Mouse (Mus musculus) embryonic stem cell, embryonic (primary cell): Measurements from ENCODE around the gene Ndufs2.

ENCODE experiments used
- CTCF ChIA-PET, 4 experiments: fragments of 300-600 bp in 2 of 4; fragments of 350-600 bp in 2 of 4; sonication (Branson Sonifier 250); formaldehyde crosslinking; loops; one replicate each; lab custom pipeline; 2022; ENCODE audit warnings: inconsistent platforms in 2 of 4; lab: Charles Lee
- POLR2A ChIA-PET, 4 experiments: fragments of 300-600 bp in 2 of 4; fragments of 350-600 bp in 2 of 4; sonication (Branson Sonifier 250); formaldehyde crosslinking; loops; one replicate each; lab custom pipeline; 2022; ENCODE audit warnings: antibody characterized with exemption in 4 of 4, inconsistent platforms in 1 of 4; lab: Charles Lee

The Ndufs2 gene

GRCm38 (mm10) chr1:171232800-171233730, 18.1 kb downstream of the Ndufs2 start:
- POLR2A ChIA-PET: interaction anchor here in 3 of 4 experiments (0.7 to 2.9 kb wide), 9 partner anchors 8 to 144 kb away, joined by 3 to 7 read pairs (median 3); partner anchors contain the start of gene Apoa2 (in 1 of the 3)
- CTCF ChIA-PET: interaction anchor here in 1 of 4 experiments (1.1 to 2.7 kb wide), 2 partner anchors 8 to 12 kb away, joined by 3 to 8 read pairs; partner anchors contain the start of gene Apoa2

DNA sequence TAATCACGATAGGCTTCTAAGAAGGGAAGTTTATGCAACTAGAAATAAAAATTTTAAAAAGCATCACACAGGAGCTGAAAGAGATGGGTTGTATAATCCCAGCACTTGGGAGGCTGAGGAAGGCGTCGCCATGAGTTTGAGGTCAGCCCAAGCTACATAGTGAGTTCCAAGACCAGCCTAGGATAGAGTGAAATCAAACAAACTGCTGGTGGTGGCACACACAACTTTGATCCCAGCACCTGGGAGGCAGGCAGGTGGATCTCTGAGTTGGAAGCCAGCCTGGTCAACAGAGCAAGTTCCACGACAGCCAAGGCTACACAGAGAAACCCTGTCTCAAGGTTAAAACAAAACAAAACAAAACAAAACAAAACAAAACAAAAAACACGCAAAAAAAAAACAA, 18.8 kb downstream of the Ndufs2 start:
- ChIA-PET POLR2A (interaction anchor here in 2 of 4 experiments (0.8 to 2.9 kb wide), 5 partner anchors 10 to 77 kb away, joined by 3 to 7 read pairs (median 4); no protein-coding TSS in a partner anchor), CTCF (interaction anchor here in 2 of 4 experiments (0.5 to 2.7 kb wide), 2 partner anchors 9 to 12 kb away, joined by 3 to 8 read pairs; no protein-coding TSS in a partner anchor)

GRCm38 (mm10) chr1:171231844-171232243, 19.3 kb downstream of the Ndufs2 start:
- ChIA-PET CTCF (interaction anchor here in 3 of 4 experiments (0.5 to 2.7 kb wide), 3 partner anchors 9 to 225 kb away, joined by 3 to 8 read pairs (median 3); no protein-coding TSS in a partner anchor), POLR2A (interaction anchor here in 2 of 4 experiments (0.7 to 2.9 kb wide), 6 partner anchors 10 to 83 kb away, joined by 3 to 7 read pairs (median 4); partner anchors contain the start of gene Tomm40l (in 1 of the 2))

DNA sequence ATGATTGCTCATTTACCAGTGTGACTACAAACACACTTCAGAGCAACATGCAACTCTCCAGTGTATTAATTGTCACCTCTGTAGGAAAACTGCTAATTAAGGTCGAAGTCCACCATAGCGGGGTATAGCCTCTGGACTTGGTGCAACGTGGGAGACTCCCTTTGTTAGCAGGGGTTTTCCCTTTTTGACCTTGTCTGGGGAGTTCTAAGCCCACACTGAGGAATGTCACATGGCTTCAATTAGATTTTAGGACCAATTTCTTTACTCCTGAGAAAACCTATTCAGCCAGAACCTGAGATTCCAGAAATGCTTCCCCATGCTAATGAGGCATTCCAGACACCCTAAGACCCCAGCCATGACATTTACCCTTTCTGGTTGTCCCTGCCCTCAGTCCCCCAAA, 21.0 kb downstream of the Ndufs2 start:
- POLR2A ChIA-PET: interaction anchor here in 2 of 4 experiments (0.9 to 1.9 kb wide), 6 partner anchors 8 to 51 kb away, joined by 3 to 5 read pairs (median 4); partner anchors contain the start of gene Ppox (in 1 of the 2)
- CTCF ChIA-PET: interaction anchor here in 2 of 4 experiments (0.7 to 2.5 kb wide), 3 partner anchors 8 to 9 kb away, joined by 3 to 13 read pairs (median 7); no protein-coding TSS in a partner anchor

GRCm38 (mm10) chr1:171229750-171230149, 21.4 kb downstream of the Ndufs2 start:
- ChIA-PET CTCF (interaction anchor here in 2 of 4 experiments (0.9 to 2.5 kb wide), 3 partner anchors 9 kb away, joined by 3 to 13 read pairs (median 7); no protein-coding TSS in a partner anchor), POLR2A (interaction anchor here in 3 of 4 experiments (0.5 to 1.9 kb wide), 6 partner anchors 9 to 51 kb away, joined by 3 to 5 read pairs (median 4); partner anchors contain the start of genes Pcp4l1 (in 1 of the 3) and Ppox (in 1 of the 3))

GRCm38 (mm10) chr1:171227879-171228278, 23.3 kb downstream of the Ndufs2 start:
- POLR2A ChIA-PET: interaction anchor here (0.7 to 1.2 kb wide), 5 partner anchors 10 to 348 kb away, joined by 3 to 5 read pairs (median 3); partner anchors contain the start of gene Klhdc9 (in 1 of the 4)
- CTCF ChIA-PET: interaction anchor here in 3 of 4 experiments (0.7 to 1.2 kb wide), 4 partner anchors 10 to 97 kb away, joined by 3 to 4 read pairs (median 4); partner anchors contain the start of gene Ndufs2 (in 1 of the 3)

- ChIA-PET POLR2A (interaction anchor here in 2 of 4 experiments (0.7 to 0.9 kb wide), 2 partner anchors 12 to 135 kb away, joined by 4 read pairs; no protein-coding TSS in a partner anchor), CTCF (interaction anchor here in 1 of 4 experiments (1.2 to 1.6 kb wide), 2 partner anchors 9 to 12 kb away, joined by 3 read pairs; no protein-coding TSS in a partner anchor)
Measured at GRCm38 (mm10) chr1:171226780-171227179, 24.4 kb downstream of the Ndufs2 start.

- CTCF ChIA-PET: interaction anchor here in 2 of 4 experiments (0.5 to 1.6 kb wide), 3 partner anchors 9 to 38 kb away, joined by 3 read pairs; partner anchors contain the start of gene Fcer1g (in 1 of the 2)
- POLR2A ChIA-PET: interaction anchor here in 3 of 4 experiments (0.6 to 1.1 kb wide), 6 partner anchors 9 to 111 kb away, joined by 3 to 5 read pairs (median 3); partner anchors contain the start of genes B4galt3 (in 1 of the 3), Cfap126 (in 1 of the 3) and Ppox (in 1 of the 3)
Measured at GRCm38 (mm10) chr1:171224857-171225256, 26.3 kb downstream of the Ndufs2 start, which contains the start of gene Apoa2. Gene Apoa2, plus strand, starts transcription at chr1:171225054.

DNA sequence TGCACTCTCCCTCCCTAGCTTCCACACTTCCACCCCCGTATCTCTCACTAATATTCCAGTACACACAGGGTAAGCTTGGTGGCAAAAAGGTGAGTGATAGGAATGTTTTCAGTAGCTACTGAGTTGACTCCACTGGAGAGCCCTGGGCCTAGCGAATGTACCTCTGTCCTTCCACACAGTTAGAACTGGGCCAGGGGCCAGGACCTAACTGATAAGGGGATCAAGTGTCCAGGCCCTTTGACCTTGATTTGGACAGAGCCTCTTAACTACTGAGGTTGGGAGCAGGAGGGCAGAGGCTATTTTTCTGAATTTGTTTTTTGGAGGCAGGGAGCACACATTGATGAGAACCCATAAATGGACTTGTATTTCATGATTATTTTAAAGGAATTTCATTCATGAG, 27.4 kb downstream of the Ndufs2 start:
- POLR2A ChIA-PET: no interaction called here

GRCm38 (mm10) chr1:171223168-171223567, 28.0 kb downstream of the Ndufs2 start:
- ChIA-PET CTCF (interaction anchor here in 3 of 4 experiments (0.6 to 3.0 kb wide), 6 partner anchors 9 to 86 kb away, joined by 3 to 18 read pairs (median 4); partner anchors contain the start of gene Ppox (in 1 of the 3)), POLR2A (interaction anchor here in 1 of 4 experiments (0.6 kb wide), 1 partner anchor 162 kb away, joined by 5 read pairs; no protein-coding TSS in a partner anchor)

More for the DNA sequence above, 27.4 kb downstream of the Ndufs2 start:
- CTCF ChIA-PET: interaction anchor here in 1 of 4 experiments (2.0 kb wide), 1 partner anchor 15 kb away, joined by 4 read pairs; no protein-coding TSS in a partner anchor

DNA sequence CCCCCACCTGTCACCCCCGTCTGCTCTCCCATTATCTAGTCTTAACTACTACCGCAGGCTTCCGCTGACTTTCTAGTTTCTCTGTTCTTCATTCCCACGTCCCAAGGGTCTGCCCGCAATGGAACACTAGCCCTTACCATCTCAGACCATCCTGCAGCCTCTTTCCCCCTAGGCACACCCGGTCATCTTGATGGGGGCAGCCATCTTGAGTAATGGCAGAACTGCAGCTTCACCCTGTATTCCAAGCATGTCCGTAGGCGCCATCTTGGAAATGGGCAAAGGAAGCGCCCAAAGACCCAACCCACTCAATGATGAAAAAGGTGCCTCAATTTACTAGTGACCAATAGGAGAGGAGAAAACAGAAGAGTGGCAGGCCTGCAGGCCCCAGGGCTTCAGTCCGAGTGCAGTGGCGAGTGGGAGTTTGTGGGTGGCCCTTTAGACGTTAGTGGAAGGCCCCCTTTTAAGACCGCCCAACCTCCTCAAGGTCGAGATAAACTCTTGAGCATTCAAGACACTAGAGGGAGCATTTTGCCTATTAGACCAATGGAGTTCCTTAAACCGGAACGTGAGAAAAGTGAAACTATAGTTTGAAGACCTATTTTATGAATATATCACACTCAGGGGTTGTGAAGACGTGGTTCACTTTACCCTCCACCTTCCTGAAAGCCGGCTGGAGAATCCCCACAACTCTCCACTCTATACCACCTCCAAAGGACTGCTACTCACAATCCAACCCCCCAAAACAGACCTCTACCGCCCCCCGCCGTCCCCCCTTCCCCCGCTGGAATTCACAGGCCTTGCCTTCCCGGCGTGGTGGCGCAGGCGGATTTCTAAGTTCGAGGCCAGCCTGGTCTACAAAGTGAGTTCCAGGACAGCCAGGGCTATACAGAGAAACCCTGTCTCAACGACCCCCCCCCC, 28.7 kb downstream of the Ndufs2 start, which contains the start of gene Tomm40l:
TSS of gene Tomm40l (minus strand) at position 277 of the 918 bp plus-strand sequence.
- ChIA-PET CTCF (interaction anchor here in 3 of 4 experiments (0.6 to 3.0 kb wide), 28 partner anchors 9 to 342 kb away, joined by 3 to 22 read pairs (median 5); partner anchors contain the start of genes Ndufs2 (in 1 of the 3), Nr1i3 (in 1 of the 3), Pcp4l1 (in 1 of the 3) and Ppox (in 1 of the 3)), POLR2A (interaction anchor here in 3 of 4 experiments (0.6 to 3.4 kb wide), 25 partner anchors 9 to 280 kb away, joined by 3 to 24 read pairs (median 5); partner anchors contain the start of genes B4galt3 (in 2 of the 3), Pcp4l1 (in 2 of the 3), Ppox (in 2 of the 3) and Alyref2 (in 1 of the 3))

DNA sequence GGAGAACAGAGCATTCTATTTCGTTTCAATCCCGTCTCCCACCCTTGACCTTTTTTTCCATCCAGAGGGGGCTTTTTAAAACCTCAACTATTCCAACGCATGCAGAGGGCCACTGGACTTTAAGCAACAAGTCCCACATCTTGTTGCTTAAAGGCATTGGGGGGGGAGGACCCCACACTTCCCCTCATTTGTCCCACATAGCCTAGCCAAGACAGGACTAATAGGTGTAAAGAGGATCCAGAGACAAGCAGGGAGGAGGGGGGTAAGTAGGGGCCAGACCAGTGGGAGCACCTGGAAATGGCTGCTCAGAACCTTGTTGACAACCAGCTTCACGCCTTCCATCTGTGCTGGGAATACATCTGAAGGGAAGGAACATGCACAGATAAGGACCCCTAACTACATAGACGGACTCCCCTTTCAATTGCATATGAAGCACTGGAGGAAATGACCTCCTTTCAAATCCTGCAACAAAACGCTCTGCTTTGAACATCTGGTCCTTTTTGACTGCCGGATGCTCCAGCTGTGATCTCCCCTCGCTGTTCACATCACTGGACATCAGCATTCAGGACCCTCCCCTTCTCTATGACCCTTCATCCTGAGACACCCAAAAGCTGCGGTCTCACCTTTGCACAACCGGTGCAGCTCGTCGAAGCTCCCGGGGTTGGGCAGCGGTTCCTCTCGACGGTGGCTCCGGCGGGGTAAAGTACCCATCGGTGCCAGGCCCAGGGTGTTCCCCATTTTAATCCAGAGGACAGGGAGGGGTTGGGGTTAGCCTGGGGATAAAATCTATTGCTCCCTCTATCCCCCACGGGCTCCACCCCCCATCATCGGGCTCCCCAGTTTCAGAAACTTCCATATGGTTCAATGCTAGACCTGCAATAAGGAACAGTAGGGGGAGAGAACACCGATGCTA, 29.7 kb downstream of the Ndufs2 start:
- ChIA-PET POLR2A (interaction anchor here in 3 of 4 experiments (0.6 to 3.4 kb wide), 49 partner anchors 8 to 525 kb away, joined by 3 to 24 read pairs (median 4); partner anchors contain the start of genes Cfap126 (in 3 of the 3), Pcp4l1 (in 3 of the 3), B4galt3 (in 2 of the 3) and Fcer1g (in 2 of the 3)), CTCF (interaction anchor here (0.5 to 3.0 kb wide), 85 partner anchors 8 to 343 kb away, joined by 3 to 22 read pairs (median 4); partner anchors contain the start of genes Pcp4l1 (in 3 of the 4), B4galt3 (in 2 of the 4), Ndufs2 (in 2 of the 4) and Ppox (in 2 of the 4))

GRCm38 (mm10) chr1:171220871-171221270, 30.3 kb downstream of the Ndufs2 start:
- ChIA-PET POLR2A (interaction anchor here in 3 of 4 experiments (0.6 to 3.4 kb wide), 47 partner anchors 9 to 524 kb away, joined by 3 to 24 read pairs (median 4); partner anchors contain the start of genes Cfap126 (in 3 of the 3), Fcer1g (in 2 of the 3), Ndufs2 (in 2 of the 3) and Pcp4l1 (in 2 of the 3)), CTCF (interaction anchor here (0.5 to 3.0 kb wide), 92 partner anchors 8 to 325 kb away, joined by 3 to 22 read pairs (median 4); partner anchors contain the start of genes Pcp4l1 (in 3 of the 4), Ppox (in 3 of the 4), B4galt3 (in 2 of the 4) and Ndufs2 (in 2 of the 4))

- CTCF ChIA-PET: interaction anchor here in 1 of 4 experiments (0.6 kb wide), 1 partner anchor 47 kb away, joined by 3 read pairs; no protein-coding TSS in a partner anchor
- POLR2A ChIA-PET: no interaction called here
Measured at GRCm38 (mm10) chr1:171216241-171216955, 34.8 kb downstream of the Ndufs2 start.
